Mouse (Mus musculus): Measurements from ENCODE around the gene Gpr171. TPM values are rescaled to one million over a fixed set of nuclear protein-coding genes. Genes with fewer than 3 reads are reported as not detected.
"Not testable (repeated sequence)": the region's sequence is repeated elsewhere in the genome, so short reads cannot be mapped to it uniquely, and the experiment has no call there.

Gene Gpr171
- polyA plus RNA-seq, 1 experiment from 2014 or later = 0.89 TPM

DNA sequence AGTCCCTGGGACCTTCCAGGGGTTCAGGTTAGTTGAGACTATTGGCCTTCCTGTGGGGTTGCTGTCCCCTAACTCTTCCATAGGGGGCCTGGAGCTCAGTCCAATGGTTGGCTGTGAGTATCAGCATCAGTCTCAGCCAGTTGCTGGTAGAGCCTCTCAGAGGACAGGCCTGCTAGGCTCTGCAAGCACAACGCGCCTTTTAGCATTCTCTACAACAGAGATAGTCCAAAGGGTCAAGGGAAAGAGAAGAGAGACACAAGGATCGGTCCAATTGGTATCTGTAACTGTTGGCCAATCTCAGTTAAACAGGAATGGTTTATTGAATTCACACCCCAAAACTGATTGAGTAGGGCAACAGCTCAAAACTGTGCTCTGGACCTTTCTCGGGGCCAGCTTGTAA lies 5.8 kb upstream of the Gpr171 start:
- ATAC-seq (ENCODE audit: low FRiP score, low read depth) = no peak
- Histone ChIP-seq H3K36me3 (no peaks in the 10 kb centered on the region), H3K27me3 (no peaks in the 10 kb centered on the region), H3K9ac (no peak overlapping the region), H3K27ac (replicated peaks) (no peak overlapping the region), H3K4me2 (no peak overlapping the region), H3K4me1 (replicated peaks) (no peaks in the 10 kb centered on the region), H3K4me3 (no peak overlapping the region), H3K9me3 (no peaks in the 10 kb centered on the region)
- WGBS = 99% methylated on average over 4 of the region's 4 CpGs

DNA sequence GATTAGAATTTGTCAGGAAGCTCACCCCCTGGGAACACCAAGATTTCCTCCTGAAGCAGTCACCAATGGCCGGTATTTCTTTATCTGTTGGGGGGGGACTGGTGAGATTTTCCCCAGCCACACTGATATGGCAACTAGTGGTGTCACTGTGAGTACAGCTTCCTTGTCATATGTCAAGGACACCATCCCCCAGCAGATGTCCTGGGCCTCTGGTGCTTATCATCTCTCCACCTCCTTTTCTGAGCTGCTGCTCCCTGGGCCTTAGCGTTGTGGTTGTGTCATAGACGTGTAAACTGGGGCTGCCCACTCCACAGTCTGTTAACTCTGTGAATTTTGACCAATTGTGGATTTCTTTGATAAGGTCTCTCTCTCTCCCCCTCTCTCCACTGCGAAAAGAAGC lies 2.8 kb upstream of the Gpr171 start:
- no peak overlapping the region for H3K4me3 ChIP-seq
- WGBS = 92% methylated on average over 4 of the region's 4 CpGs
- no peaks in the 10 kb centered on the region for H3K9me3 ChIP-seq
- no peaks in the 10 kb centered on the region for H3K27me3 ChIP-seq
- H3K27ac ChIP-seq (replicated peaks) = no peak overlapping the region
- H3K9ac ChIP-seq = no peak overlapping the region
- H3K36me3 ChIP-seq = no peaks in the 10 kb centered on the region
- no peaks in the 10 kb centered on the region for H3K4me1 ChIP-seq (replicated peaks)
- H3K4me2 ChIP-seq = no peak overlapping the region
- ATAC-seq (ENCODE audit: low FRiP score, low read depth) = no peak

DNA sequence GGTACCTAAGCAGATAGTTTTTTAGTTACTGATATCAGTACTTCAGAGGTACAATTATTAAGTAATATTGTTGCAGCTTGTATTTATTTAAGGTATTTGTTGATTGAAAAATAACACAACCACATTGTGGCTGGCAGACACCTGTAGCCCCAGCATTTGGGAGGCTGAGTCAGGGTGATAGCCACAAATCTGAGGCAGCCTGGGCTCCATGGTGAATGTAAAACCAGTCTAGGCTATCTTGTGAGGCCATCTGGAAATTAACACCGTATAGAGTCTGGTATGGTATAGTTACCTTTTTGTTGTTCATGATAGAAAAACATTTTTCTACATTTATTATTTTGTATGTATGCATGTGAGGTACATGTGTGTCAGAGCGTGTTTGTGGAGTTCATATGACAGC lies 525 bp upstream of the Gpr171 start:
- Histone ChIP-seq H3K9ac (no peak overlapping the region), H3K27me3 (no peaks in the 10 kb centered on the region), H3K4me2 (no peak overlapping the region), H3K4me3 (no peak overlapping the region), H3K36me3 (no peaks in the 10 kb centered on the region), H3K4me1 (replicated peaks) (no peaks in the 10 kb centered on the region), H3K9me3 (no peaks in the 10 kb centered on the region), H3K27ac (replicated peaks) (no peak overlapping the region)
- no peak for ATAC-seq (ENCODE audit: low FRiP score, low read depth)
- 96% methylated on average over 2 of the region's 2 CpGs for WGBS

DNA sequence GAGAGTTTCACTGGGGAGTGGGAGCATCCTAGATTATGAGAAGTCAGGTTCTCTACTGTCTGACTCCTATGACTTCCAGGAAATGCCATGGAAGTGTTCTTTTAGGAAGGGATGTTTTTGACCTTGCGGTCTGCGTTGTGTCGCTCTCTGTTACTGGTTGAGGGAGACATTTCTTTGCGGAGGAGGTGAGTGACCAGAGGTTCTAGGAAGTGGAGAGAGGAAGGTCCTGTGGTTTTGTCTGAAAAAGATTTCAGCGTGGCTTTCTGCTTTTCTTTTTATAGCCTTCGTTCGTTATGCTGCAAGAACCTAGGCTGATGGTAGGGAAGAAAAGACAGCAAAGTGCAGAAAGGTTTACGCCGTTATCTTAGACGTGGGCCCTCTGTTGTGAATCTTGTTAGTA lies 3.1 kb downstream of the Gpr171 start:
- Histone ChIP-seq H3K27me3 (no peaks in the 10 kb centered on the region), H3K4me3 (no peak overlapping the region), H3K27ac (replicated peaks) (no peak overlapping the region), H3K36me3 (no peaks in the 10 kb centered on the region), H3K4me1 (replicated peaks) (no peaks in the 10 kb centered on the region), H3K9ac (no peak overlapping the region), H3K9me3 (no peaks in the 10 kb centered on the region), H3K4me2 (no peak overlapping the region)
- no peak for ATAC-seq (ENCODE audit: low FRiP score, low read depth)
- 88% methylated on average over 10 of the region's 10 CpGs for WGBS

DNA sequence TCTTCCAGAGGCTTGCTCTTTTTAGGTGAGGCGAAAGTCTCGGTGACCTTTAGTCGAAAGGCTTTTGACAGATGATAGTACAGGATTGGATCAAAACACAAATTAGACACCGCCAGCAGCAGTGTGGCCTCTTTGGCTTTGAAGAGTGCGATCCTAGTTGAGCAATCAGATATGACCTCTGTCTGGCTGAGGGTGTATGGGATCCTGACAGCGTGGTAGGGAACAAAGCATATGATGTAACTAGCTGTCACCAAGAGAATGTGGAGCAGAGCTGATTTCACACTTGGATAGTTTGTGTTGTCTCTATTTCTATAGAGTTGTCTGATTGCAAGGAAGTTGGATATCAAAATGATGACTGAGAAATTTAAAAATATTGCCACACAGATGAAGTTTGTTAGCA lies 4.2 kb downstream of the Gpr171 start:
- no peaks in the 10 kb centered on the region for H3K27me3 ChIP-seq
- no peaks in the 10 kb centered on the region for H3K9me3 ChIP-seq
- no peaks in the 10 kb centered on the region for H3K4me1 ChIP-seq (replicated peaks)
- H3K27ac ChIP-seq (replicated peaks) = no peak overlapping the region
- 53% methylated on average over 6 of the region's 6 CpGs for WGBS
- no peak overlapping the region for H3K4me2 ChIP-seq
- no peak overlapping the region for H3K4me3 ChIP-seq
- H3K9ac ChIP-seq = no peak overlapping the region
- ATAC-seq (ENCODE audit: low FRiP score, low read depth) = no peak
- H3K36me3 ChIP-seq = no peaks in the 10 kb centered on the region

DNA sequence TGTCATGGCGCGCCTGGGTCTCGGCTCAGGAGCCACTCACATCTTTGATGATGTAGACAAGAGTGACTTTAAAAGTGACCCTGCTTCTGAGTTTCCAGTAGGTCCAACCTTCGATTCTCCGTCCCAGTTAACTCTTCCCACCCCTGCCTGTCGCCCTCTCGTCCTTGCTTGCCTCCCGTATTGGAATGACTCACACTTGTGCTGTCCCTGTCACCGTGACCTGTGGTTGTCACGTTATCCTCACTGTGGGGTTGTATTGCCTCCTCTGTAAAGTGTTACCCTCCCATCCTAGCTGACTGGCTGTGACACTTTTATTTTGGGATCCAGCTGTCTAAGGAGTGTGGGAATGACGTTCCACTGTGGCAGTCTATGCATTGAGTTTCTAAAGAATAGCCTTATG lies 8.9 kb downstream of the Gpr171 start:
- Histone ChIP-seq H3K4me1 (replicated peaks) (no peaks in the 10 kb centered on the region), H3K4me3 (no peak overlapping the region), H3K4me2 (no peak overlapping the region), H3K36me3 (no peaks in the 10 kb centered on the region), H3K9me3 (no peaks in the 10 kb centered on the region), H3K9ac (no peak overlapping the region), H3K27me3 (no peaks in the 10 kb centered on the region), H3K27ac (replicated peaks) (no peak overlapping the region)
- 82% methylated on average over 11 of the region's 11 CpGs for WGBS
- ATAC-seq (ENCODE audit: low FRiP score, low read depth) = no peak

DNA sequence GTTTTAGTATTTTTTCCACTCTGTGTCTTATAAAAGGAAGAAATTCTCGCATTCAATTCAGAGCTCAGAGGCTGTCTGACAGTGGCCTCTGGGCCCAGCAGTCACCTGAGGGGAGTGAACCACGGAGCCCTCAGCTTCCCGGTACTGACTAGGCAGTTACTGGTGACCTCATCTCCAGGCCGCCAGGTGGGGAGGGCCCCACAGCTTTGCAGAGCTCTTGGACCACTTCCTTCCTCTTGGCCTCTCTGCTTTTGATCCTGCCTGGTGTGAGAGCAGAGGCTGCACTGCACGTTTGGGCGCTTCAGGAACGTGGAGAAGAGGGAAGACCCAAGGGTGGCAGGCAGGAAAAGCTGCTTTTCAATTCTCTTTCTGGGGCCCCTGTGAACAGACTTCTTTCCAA lies 20.7 kb downstream of the Gpr171 start:
- no peaks in the 10 kb centered on the region for H3K4me1 ChIP-seq (replicated peaks)
- ATAC-seq (ENCODE audit: low FRiP score, low read depth) = no peak
- no peak overlapping the region for H3K9ac ChIP-seq
- H3K4me3 ChIP-seq = no peak overlapping the region
- WGBS = 41% methylated on average over 7 of the region's 7 CpGs
- H3K27ac ChIP-seq (replicated peaks) = no peak overlapping the region
- no peak overlapping the region for H3K4me2 ChIP-seq
- H3K9me3 ChIP-seq = no peaks in the 10 kb centered on the region
- no peaks in the 10 kb centered on the region for H3K36me3 ChIP-seq
- no peaks in the 10 kb centered on the region for H3K27me3 ChIP-seq

DNA sequence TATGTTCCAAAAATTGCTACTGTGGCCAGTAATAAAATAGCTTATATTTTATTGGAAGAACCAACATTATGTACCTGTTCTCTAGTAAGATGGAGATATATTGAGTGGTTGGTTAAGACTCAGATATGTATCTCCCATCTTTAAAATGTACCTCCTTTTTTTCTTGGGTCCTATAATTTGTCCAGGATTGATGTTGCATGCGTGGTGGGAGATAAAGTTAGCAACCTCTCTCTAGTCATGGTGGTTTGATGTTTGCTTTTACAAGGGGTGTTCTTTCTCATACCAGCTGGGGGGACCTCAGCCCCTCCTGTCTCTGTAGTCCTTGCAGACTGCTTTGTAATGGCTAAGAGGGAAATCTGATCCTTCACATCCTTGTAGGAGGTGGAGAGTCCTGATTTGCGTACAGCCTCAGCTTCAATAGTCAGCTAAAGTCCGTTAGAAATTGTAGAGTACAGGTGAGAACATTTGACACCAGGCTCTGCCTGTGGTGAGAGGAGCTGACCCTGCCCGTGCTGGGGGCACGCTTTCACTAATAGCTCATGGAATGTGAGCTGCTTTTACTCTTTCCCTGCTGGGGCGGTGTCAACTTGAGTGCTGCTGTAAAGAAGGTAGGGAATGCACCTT lies 21.2 kb downstream of the Gpr171 start:
- no peak for ATAC-seq (ENCODE audit: low FRiP score, low read depth)
- H3K36me3 ChIP-seq = no peaks in the 10 kb centered on the region
- WGBS = 32% methylated on average over 6 of the region's 6 CpGs
- no peak overlapping the region for H3K4me2 ChIP-seq
- H3K27ac ChIP-seq (replicated peaks) = no peak overlapping the region
- H3K9me3 ChIP-seq = no peaks in the 10 kb centered on the region
- H3K4me3 ChIP-seq = no peak overlapping the region
- H3K27me3 ChIP-seq = no peaks in the 10 kb centered on the region
- no peak overlapping the region for H3K9ac ChIP-seq
- H3K4me1 ChIP-seq (replicated peaks) = no peaks in the 10 kb centered on the region

DNA sequence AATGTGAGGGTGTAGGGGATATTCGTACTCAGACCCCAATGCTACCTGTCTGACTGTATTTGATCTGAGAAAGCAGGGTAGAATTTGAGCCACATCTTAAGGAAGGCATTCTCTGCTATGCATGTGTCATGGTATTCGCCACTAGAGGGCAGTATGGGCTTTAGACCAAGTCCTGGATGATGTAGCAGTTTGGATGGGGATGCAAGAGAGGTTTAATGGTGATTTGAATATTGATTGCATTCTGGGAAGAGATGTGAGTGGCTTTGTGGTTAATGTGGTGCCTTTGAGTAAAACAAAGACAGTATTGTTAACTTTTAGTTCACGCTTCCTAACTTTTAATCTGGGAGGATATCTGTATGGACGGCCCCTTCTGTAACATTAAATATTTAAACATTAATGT lies 22.3 kb downstream of the Gpr171 start:
- Histone ChIP-seq H3K27me3 (no peaks in the 10 kb centered on the region), H3K4me3 (no peak overlapping the region), H3K4me2 (no peak overlapping the region), H3K4me1 (replicated peaks) (no peaks in the 10 kb centered on the region), H3K27ac (replicated peaks) (no peak overlapping the region), H3K9me3 (no peaks in the 10 kb centered on the region), H3K36me3 (no peaks in the 10 kb centered on the region), H3K9ac (no peak overlapping the region)
- 38% methylated on average over 4 of the region's 4 CpGs for WGBS
- ATAC-seq (ENCODE audit: low FRiP score, low read depth) = no peak

DNA sequence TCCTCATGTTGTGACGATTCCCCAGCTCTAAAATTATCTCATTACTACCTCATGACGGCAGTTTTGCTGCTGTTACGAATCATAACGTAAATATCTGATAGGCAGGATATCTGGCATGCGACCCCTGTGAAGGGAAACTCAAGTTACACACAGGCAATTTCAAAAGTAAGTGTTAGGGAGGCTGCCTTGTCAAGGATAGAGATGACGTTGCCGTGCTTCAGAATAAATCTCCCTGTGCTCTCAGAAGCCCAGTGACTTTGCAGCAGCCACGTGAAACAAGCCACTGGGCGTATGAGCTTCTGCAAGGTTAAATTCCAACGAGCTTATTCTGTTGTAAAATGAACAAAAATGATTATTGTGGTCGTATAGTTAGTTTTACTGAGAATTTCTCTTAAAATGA lies 23.0 kb downstream of the Gpr171 start:
- H3K4me3 ChIP-seq = no peak overlapping the region
- no peaks in the 10 kb centered on the region for H3K36me3 ChIP-seq
- H3K4me2 ChIP-seq = no peak overlapping the region
- no peaks in the 10 kb centered on the region for H3K4me1 ChIP-seq (replicated peaks)
- H3K27ac ChIP-seq (replicated peaks) = no peak overlapping the region
- H3K9ac ChIP-seq = no peak overlapping the region
- no peaks in the 10 kb centered on the region for H3K9me3 ChIP-seq
- WGBS = 86% methylated on average over 11 of the region's 11 CpGs
- ATAC-seq (ENCODE audit: low FRiP score, low read depth) = no peak
- no peaks in the 10 kb centered on the region for H3K27me3 ChIP-seq

DNA sequence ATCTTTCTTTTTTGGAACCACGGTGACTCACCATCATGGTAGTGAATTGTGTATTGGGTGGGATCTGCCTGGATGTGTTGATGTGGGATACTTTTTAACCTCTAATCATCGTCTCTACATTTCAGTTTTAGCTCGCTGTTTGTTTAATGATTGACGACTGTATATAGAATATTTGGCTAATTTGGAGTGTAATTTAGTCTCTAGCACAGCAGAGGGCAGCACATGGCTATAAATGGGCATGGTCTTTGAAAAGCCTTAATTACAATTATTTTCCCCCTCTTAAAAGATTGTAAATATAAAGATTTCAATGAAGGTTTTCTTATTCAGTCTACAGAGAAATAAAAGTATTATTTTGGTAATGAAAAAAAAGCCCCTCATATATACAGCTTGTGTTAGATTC lies 24.3 kb downstream of the Gpr171 start:
- ATAC-seq (ENCODE audit: low FRiP score, low read depth) = no peak
- no peak overlapping the region for H3K9ac ChIP-seq
- no peaks in the 10 kb centered on the region for H3K36me3 ChIP-seq
- no peak overlapping the region for H3K27ac ChIP-seq (replicated peaks)
- no peaks in the 10 kb centered on the region for H3K27me3 ChIP-seq
- no peak overlapping the region for H3K4me2 ChIP-seq
- H3K4me3 ChIP-seq = no peak overlapping the region
- no peaks in the 10 kb centered on the region for H3K4me1 ChIP-seq (replicated peaks)
- WGBS = 67% methylated on average over 4 of the region's 4 CpGs
- no peaks in the 10 kb centered on the region for H3K9me3 ChIP-seq

DNA sequence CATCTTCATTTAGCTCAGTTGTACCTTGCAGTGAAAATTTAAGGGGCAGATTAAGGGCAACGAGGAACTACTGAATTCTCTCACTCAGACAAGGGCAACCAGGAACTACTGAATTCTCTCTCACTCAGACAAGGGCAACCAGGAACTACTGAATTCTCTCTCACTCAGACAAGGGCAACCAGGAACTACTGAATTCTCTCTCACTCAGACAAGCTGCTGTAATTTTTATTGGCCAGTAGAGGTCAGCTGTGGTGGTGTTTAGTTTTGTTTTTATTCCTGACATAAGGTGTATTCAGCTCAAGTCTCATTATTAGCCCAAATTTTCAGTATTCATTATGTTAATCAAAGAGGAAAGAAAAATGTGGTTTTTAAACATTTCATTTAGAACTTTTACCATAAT lies 32.5 kb downstream of the Gpr171 start:
- not testable (repeated sequence) for ATAC-seq (ENCODE audit: low FRiP score, low read depth); H3K9me3 ChIP-seq; H3K9ac ChIP-seq; H3K27ac ChIP-seq (replicated peaks); H3K4me3 ChIP-seq; H3K36me3 ChIP-seq; H3K27me3 ChIP-seq; H3K4me1 ChIP-seq (replicated peaks); H3K4me2 ChIP-seq
- 90% methylated on average over 1 of the region's 1 CpGs for WGBS

DNA sequence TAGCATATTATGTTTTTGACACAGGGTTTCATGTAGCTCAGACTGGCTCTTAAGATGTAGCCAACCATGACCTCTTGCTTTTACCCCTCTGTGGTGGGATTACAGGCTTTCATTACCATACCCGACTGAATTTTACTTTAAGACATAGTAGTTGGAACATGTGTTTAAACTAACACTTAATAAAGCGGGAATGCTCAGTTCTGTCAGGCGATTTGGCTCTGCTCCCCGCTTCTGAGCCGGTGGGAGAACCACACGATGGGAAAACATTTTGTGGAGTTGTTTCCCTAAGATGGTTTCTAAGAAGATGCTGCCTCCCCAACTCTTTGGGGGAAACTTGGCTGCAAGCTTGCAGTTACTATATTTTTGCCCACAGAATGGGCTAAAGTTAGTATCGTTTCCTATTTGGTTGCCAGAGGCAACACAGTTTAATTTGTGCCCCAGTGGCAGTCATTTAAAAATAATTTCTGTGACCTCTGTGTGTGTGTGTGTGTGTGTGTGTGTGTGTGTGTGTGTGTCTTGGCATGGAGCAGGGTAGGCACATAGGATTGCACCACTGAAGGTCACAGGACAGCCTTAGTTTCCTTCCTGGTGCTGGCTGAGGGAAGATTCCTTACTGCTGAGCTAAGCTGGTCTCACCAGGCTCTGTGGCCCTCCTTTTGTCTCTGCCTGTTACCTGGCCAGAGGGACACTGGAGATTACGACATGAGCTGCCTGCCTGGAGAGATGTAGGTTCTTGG lies 34.9 kb downstream of the Gpr171 start:
- no peak; the same call in 1 of the 2 replicates for ATAC-seq (ENCODE audit: low FRiP score, low read depth)
- no peaks in the 10 kb centered on the region for H3K36me3 ChIP-seq

More for the DNA sequence above, 34.9 kb downstream of the Gpr171 start:
- no peaks in the 10 kb centered on the region for H3K27me3 ChIP-seq
- H3K4me1 ChIP-seq (replicated peaks) = no peaks in the 10 kb centered on the region
- H3K9me3 ChIP-seq = no peaks in the 10 kb centered on the region
- 78% methylated on average over 8 of the region's 8 CpGs for WGBS
- H3K4me2 ChIP-seq = no peak overlapping the region
- H3K9ac ChIP-seq = no peak overlapping the region
- no peak overlapping the region for H3K27ac ChIP-seq (replicated peaks)
- H3K4me3 ChIP-seq = no peak overlapping the region

Data from hindbrain, embryonic 15.5 days (tissue).